Mouse (Mus musculus): ENCODE measurements around the gene Stx16.

GRCm38 (mm10) chr2:174058316-174058939, 17.7 kb upstream of the Stx16 start:
- no peak for TF ChIP-seq POLR2A (IDR thresholded peaks at IDR 0.05; ENCODE audit: low read depth, low read length)
- TF ChIP-seq CTCF (IDR thresholded peaks at IDR 0.05; ENCODE audit: extremely low read depth, insufficient read length, insufficient replicate concordance, low read depth, low read length) = no peak

All from small intestine, adult 2 months (tissue).